Mouse (Mus musculus) Patski (cell line): Measurements from ENCODE around the gene Sipa1l1. TPM values are rescaled to one million over a fixed set of nuclear protein-coding genes. Genes with fewer than 3 reads are reported as not detected.

Source experiments
- ATAC-seq: fragments of 100-300 bp; one replicate; pipeline ENCODE4 v1.8.0; 2021
- CTCF ChIA-PET: fragments of 350-600 bp; sonication (Branson Sonifier 250); formaldehyde crosslinking; loops from one replicate; lab custom pipeline; 2022; ENCODE audit warnings: inconsistent platforms; lab: Charles Lee
- POLR2A ChIA-PET: fragments of 350-600 bp; sonication (Branson Sonifier 250); formaldehyde crosslinking; loops from one replicate; lab custom pipeline; 2022; ENCODE audit warnings: antibody characterized with exemption, inconsistent platforms; lab: Charles Lee
- DNase-seq: peaks from one replicate; pipeline ENCODE4 v3.0.0-alpha.2; 2011; ENCODE audit warnings: low read depth, low spot score
- H3K27me3 ChIP-seq: fragments of 371-371 bp; one replicate; pipeline ENCODE4 v1.5.1; 2021
- CTCF ChIP-seq: fragments of 100-300 bp; IDR thresholded peaks from one replicate; pipeline ENCODE4 v1.5.1; 2021
- in situ Hi-C: fragments of 300-500 bp; cut with MboI; formaldehyde crosslinking; loops from 3 replicates; pipeline ENCODE4 v1.11.1; 2018; ENCODE audit warnings: low pct_unique_long_range_greater_than_20kb, mixed read lengths
- polyA plus RNA-seq: library from polyadenylated mRNA; unstranded; gene quantifications from one replicate; pipeline ENCODE4 v1.2.3, GENCODE M21; 2021

The Sipa1l1 gene
- polyA plus RNA-seq, 1 experiment from 2014 or later: 26.0 TPM

- ATAC-seq (no peak), DNase-seq (no peak)
- CTCF ChIA-PET: interaction anchor here (0.7 kb wide), 1 partner anchor 89 kb away, joined by 3 read pairs; no protein-coding TSS in a partner anchor
- no peaks in the 10 kb centered on the region for H3K27me3 ChIP-seq
- no peak for TF ChIP-seq CTCF
- POLR2A ChIA-PET: interaction anchor here (0.8 kb wide), 1 partner anchor 176 kb away, joined by 4 read pairs; no protein-coding TSS in a partner anchor
- in situ Hi-C loops: no loop called here
These were observed 181.8 kb downstream of the Sipa1l1 start for GRCm38 (mm10) chr12:82350891-82351290.

- POLR2A ChIA-PET: no interaction called here
- in situ Hi-C loops: no loop called here
- no peak for TF ChIP-seq CTCF
- CTCF ChIA-PET: interaction anchor here (1.1 kb wide), 1 partner anchor 15 kb away, joined by 3 read pairs; no protein-coding TSS in a partner anchor
- no peak for DNase-seq
- ATAC-seq: no peak
- no peaks in the 10 kb centered on the region for H3K27me3 ChIP-seq
These were observed 184.5 kb downstream of the Sipa1l1 start for GRCm38 (mm10) chr12:82353660-82354059.

GRCm38 (mm10) chr12:82355419-82356149, 186.5 kb downstream of the Sipa1l1 start:
- CTCF ChIA-PET: no interaction called here
- no peak for DNase-seq
- in situ Hi-C loops: no loop called here
- no peak for TF ChIP-seq CTCF
- POLR2A ChIA-PET: no interaction called here
- ATAC-seq: no peak
- H3K27me3 ChIP-seq: no peaks in the 10 kb centered on the region

- no peak for DNase-seq
- in situ Hi-C loops: no loop called here
- POLR2A ChIA-PET: no interaction called here
- no peak for ATAC-seq
- no peaks in the 10 kb centered on the region for H3K27me3 ChIP-seq
- TF ChIP-seq CTCF: no peak
- CTCF ChIA-PET: no interaction called here
These were observed 187.4 kb downstream of the Sipa1l1 start for GRCm38 (mm10) chr12:82356476-82356875.

- TF ChIP-seq CTCF: no peak
- CTCF ChIA-PET: interaction anchor here (0.7 kb wide), 1 partner anchor 14 kb away, joined by 3 read pairs; no protein-coding TSS in a partner anchor
- POLR2A ChIA-PET: interaction anchor here (0.6 kb wide), 1 partner anchor 1385 kb away, joined by 3 read pairs; no protein-coding TSS in a partner anchor
- in situ Hi-C loops: no loop called here
- DNase-seq (no peak), ATAC-seq (no peak)
- H3K27me3 ChIP-seq: no peaks in the 10 kb centered on the region
These were observed 188.3 kb downstream of the Sipa1l1 start for GRCm38 (mm10) chr12:82357431-82357830.

GRCm38 (mm10) chr12:82362796-82363195, 193.7 kb downstream of the Sipa1l1 start:
- DNase-seq (no peak), ATAC-seq (no peak)
- TF ChIP-seq CTCF: no peak
- no peaks in the 10 kb centered on the region for H3K27me3 ChIP-seq
- in situ Hi-C loops: no loop called here
- ChIA-PET CTCF (no interaction called here), POLR2A (interaction anchor here (1.3 kb wide), 1 partner anchor 11 kb away, joined by 3 read pairs; no protein-coding TSS in a partner anchor)

- ChIA-PET CTCF (no interaction called here), POLR2A (interaction anchor here (1.3 kb wide), 1 partner anchor 10 kb away, joined by 3 read pairs; no protein-coding TSS in a partner anchor)
- no peaks in the 10 kb centered on the region for H3K27me3 ChIP-seq
- no peak for DNase-seq
- TF ChIP-seq CTCF: no peak
- in situ Hi-C loops: no loop called here
- no peak for ATAC-seq
These were observed 195.1 kb downstream of the Sipa1l1 start for GRCm38 (mm10) chr12:82364186-82364585.

GRCm38 (mm10) chr12:82365276-82365875, 196.3 kb downstream of the Sipa1l1 start:
- CTCF ChIA-PET: no interaction called here
- POLR2A ChIA-PET: no interaction called here
- TF ChIP-seq CTCF: no peak
- ATAC-seq (peak; percentile 47), DNase-seq (no peak)
- in situ Hi-C loops: no loop called here
- no peaks in the 10 kb centered on the region for H3K27me3 ChIP-seq

GRCm38 (mm10) chr12:82366754-82367153, 197.6 kb downstream of the Sipa1l1 start:
- DNase-seq (no peak), ATAC-seq (no peak)
- TF ChIP-seq CTCF: no peak
- in situ Hi-C loops: no loop called here
- H3K27me3 ChIP-seq: no peaks in the 10 kb centered on the region
- ChIA-PET CTCF (no interaction called here), POLR2A (no interaction called here)

- ChIA-PET POLR2A (no interaction called here), CTCF (no interaction called here)
- no peak for ATAC-seq
- in situ Hi-C loops: no loop called here
- H3K27me3 ChIP-seq: no peaks in the 10 kb centered on the region
- no peak for TF ChIP-seq CTCF
- DNase-seq: no peak
These were observed 198.2 kb downstream of the Sipa1l1 start for GRCm38 (mm10) chr12:82367345-82367744.

GRCm38 (mm10) chr12:82367986-82368385, 198.9 kb downstream of the Sipa1l1 start:
- POLR2A ChIA-PET: no interaction called here
- in situ Hi-C loops: no loop called here

More at GRCm38 (mm10) chr12:82367986-82368385, 198.9 kb downstream of the Sipa1l1 start:
- CTCF ChIA-PET: no interaction called here
- no peak for TF ChIP-seq CTCF
- DNase-seq (no peak), ATAC-seq (no peak)
- no peaks in the 10 kb centered on the region for H3K27me3 ChIP-seq
